Mouse (Mus musculus) mature B cell (primary cell): ENCODE measurements around the gene Filip1.
"Not testable (repeated sequence)": the region's sequence is repeated elsewhere in the genome, so short reads cannot be mapped to it uniquely, and the experiment has no call there.

ENCODE experiments used
- in situ Hi-C: fragments of 300-500 bp; cut with MboI; formaldehyde crosslinking; loops from 2 replicates; pipeline ENCODE4 v1.14.3; 2019

Filip1 gene

DNA sequence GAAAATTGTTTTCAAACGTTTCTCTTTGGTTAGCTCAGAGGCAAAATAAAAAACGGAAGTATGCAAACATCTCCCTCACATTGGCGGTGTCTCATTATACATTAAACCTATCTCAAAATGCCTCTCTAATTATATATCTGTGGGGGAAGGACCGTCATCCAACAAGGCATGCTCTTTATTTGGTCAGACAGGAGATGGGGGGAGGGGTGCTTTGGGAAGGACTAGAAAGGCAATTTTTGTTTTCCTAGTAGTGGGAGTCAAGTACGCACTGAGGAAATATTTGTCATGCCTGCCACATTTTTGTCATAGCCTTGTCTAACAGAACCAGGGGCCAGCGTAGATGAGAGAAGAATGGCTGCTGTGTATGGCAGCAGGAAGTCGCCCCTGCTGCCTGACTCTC lies at the start of gene Filip1:
Filip1 (minus strand) TSS at position 101 of the 400 bp plus-strand sequence.
- in situ Hi-C loops, result no loop called here

DNA sequence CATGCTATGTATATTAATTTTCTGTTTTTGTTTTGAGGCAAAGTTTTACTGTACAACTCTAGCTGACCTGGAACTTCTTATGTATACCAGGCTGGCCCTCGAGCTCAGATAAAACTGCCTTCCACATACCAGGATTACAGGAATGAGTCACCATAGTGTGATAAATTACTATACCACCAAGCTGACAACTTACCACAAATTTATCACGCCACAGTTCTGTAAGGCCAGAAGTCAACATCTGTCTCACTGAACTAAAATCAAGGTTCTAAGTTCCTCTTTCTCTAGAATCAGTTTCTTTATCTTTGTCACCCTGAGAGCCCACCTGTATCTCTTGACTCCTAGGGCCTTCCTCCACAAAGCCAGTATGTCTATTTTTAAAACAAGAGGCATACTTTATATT lies 45.0 kb upstream of the Filip1 start:
- in situ Hi-C loops, result no loop called here

DNA sequence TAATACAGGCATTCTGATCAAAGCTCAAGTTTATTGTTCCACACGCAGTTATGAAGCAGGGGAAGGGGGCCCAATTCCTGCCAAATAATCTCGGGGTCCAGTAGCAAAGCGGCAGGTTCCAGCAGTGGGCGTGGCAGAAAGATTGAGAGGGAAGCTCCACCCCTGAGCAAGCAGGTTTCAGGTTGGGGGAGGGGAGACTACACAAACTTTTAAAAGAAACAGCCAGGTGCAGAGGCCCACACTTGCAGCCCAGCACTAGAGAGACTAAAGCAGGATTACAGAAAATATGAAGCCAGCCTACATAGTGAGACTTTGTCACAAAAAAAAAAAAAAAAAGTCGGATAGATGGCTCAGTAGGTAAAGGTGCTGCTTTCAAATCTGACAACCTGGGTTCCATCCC lies 40.3 kb upstream of the Filip1 start:
- in situ Hi-C loops, result no loop called here

DNA sequence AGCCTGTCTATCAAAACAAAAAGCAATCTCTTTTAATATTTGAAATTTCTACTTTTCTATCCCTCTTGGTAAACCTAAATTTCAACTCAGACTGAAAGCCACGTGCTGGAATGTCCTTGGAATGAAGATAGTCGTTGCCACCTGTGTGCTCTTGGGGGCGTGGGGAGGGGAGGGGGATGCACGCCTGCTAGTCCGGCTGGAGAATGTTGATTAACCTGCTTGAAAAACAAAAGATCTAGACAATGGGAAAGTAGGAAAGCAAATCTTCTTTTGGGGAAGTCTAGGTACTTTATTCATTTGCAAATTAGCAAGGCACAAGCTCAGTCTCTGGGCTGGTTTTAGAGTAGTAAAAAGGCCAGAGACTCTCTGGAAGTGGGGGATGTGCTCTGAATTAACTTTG lies 36.6 kb upstream of the Filip1 start:
- in situ Hi-C loops, result not testable (repeated sequence)

DNA sequence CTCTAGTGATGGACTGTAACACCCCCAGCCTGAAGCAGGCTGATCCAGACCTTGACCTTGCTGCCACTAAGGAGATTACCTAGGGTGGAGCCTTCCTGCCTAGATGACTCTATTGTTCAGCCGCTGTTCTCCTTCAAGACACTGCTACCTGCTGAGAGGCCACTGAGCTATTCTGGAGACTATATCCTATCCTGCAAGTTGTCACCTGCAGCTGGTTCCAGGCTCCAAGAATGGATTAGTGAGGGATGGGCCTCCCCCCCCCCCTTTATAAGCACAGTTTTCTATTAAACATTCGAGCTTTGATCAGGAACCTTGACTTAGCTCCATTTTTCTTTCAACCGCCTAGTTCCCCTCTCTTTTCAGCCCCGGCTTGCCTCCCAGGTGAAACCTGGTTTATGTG lies 31.6 kb upstream of the Filip1 start:
- in situ Hi-C loops, result not testable (repeated sequence)

DNA sequence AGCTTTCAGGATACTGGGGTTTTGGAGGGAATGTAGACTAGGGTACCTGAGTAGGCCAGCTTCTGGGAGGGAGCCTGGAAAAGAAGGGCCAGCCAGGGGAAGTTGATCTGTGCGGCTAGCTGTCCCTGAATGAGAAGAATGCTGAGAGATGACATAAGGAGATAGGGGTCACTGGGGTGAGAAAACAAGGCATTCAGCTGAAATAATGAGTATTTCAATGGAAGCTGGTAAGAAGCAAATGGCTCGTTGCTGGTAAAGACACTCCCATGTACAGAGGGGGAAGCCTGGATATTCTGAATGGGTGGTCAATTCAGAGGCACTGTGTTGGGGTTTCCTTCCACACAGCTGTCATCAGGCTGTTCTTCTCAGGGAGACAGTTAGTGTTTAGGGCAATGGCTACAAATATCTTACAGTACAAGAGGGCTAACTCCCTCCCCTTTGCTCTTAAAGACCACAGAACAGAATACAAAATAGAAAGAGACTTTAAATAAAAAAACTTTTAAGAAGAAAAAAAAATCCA lies 26.7 kb upstream of the Filip1 start:
- in situ Hi-C loops, result no loop called here

DNA sequence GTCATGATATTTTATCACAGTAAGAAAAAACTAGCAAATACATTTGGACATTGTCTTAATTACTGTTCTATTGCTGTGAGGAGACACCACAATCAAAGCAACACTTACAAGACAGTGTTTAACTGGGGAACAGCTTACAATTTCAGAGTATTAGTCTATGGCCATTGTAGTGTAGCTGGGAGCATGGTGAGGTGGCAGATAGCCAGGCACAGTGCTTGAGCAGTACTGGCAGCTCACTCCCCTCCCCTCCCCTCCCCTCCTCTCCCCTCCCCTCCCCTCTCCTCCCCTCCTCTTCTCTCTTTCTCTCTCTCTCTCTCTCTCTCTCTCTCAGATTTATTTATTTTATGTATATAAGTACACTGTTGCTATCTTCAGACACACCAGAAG lies 25.3 kb upstream of the Filip1 start:
- in situ Hi-C loops, result no loop called here

DNA sequence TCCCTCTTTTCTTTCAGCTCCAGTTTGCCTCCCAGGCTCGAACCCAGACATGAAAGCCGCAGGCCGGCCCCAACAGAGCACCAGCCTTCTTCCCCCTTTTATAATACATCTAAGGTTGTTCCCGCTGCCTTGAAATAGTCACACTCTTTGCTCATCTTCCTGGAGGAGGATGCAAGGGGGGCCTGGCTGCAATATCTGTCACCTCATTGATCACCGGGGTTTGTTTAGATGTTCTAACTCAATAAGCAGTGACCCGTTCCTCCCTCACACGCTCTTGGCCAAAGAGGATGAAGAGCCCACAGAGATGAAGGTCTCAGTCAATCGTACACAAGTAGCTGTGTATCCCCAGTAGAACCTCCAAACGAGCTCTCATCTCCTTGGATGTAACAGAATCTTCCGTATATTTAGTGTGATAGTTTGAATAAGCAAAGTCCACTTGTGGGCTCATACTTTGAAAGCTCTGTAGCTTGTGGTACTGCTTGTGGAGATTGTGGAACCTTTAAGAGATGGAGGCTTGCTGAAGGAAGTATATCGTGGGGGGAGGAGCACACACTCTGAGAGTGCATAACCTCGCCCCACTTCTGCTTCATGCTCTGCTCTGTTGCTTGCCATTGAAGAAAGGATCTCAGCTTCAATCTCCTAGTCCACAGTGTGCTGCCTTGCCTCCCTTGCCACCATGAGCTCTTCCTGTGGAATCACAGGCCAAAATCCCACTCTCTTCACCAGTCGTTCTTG lies 24.8 kb upstream of the Filip1 start:
- in situ Hi-C loops, result no loop called here

DNA sequence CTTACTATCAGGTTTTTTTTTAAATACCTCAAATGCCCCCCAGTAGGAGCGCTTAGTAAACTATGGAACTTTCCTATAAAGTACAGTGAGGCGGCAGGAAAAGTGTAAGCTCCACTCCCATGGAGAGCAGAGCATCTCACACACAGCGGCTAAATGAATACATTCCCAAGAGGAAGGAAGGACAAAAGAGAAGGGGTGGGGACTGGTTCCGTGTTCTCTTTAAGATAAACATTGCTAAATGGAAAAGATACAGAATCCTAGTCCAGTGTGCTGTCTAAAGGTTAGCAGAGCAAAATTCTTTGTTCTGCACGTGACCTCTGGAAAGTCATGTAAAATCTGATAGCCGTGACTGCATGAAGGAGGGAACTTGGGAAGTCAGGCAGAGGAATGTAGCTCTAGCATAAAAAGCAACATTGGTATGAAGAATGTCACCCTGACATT lies 13.9 kb upstream of the Filip1 start:
- in situ Hi-C loops, result no loop called here

DNA sequence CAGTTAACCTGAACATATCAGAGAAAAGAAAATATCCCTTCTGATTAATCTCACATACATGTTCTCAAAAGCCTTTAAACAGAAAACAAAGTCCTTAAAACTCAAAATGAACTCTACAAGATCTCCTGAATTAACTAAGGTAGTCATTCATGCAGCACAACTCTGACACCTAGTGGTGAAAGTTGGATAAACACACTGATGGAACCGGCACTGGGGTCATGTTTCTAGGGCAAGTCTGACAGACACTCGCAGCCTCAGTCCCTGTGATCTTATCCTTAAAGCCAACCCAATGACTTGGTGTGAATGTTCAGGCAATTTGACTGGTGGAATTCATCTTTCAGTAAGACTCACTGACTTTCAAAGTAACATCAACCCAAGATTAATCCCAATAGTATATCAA lies 13.4 kb upstream of the Filip1 start:
- in situ Hi-C loops, result no loop called here

DNA sequence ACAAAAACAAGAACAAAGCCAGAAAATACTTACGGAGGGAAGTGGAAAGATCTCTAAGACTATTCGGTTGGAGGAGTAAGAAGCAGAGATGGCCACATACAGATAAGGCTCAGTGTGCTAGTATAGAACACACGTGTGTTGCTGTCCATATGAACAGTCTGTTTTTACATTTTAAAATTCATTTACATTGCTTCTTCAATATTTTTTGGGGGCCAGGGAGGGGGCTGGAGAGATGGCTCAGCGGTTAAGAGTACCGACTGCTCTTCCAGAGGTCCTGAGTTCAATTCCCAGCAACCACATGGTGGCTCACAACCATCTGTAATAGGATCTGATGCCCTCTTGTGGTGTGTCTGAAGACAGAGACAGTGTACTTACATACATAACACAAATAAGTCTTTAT lies 12.7 kb upstream of the Filip1 start:
- in situ Hi-C loops, result not testable (repeated sequence)

DNA sequence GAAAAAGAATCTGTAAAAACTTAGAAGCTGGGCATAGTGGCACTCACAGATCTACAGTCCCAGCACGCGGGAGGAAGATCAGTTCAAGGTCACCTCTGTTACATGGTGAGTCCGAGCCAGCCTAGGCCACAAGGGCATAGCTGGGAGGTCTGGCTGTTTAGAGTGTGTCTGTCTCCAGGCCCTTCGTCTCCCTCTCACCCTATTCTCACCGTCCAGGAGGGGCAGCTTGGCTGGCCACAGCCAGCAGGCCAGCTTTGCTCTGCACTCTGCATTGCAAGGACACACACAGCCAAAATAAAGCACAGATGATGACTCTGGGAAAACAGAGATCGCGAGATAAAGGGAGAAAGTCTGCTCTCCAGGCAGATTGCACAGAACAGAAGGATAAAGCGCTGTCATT lies 10.2 kb upstream of the Filip1 start:
- in situ Hi-C loops, result no loop called here

DNA sequence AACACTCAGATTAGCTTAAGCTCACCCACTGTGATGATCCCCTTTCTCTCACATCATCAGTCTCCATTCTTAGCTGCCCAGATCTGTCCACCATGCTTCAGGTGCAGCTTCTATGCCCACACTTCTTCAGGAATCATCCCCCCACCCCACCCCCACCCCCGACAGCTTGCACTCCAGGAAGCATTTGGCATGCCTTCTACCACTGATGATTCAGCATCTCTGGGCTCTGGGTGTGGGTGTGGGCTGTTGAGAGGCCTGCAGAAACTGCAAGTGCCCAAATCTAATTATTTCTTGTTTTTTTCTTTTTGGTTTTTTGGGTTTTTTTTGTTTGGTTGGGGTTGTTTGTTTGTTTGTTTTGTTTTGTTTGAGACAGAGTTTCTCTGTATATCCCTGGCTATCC lies 9.0 kb upstream of the Filip1 start:
- in situ Hi-C loops, result no loop called here

DNA sequence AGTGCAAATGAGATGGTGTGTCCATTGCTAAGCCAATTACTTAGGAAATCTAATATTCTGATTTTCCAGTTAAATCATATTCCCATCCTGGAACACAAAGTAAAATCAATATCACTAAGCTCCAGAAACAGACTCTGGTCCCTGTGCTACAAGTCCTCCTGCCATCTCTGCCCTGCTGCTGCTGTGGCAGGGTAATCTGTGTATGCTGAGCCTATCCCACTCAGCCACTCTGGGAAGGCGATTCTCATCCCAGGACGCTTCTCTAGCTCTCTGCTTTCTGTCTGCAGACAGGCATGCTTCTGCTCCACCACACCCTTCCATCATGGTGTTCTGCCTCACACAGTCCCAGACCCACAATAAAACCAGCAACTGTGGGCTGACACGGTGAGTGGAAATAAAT lies 7.8 kb upstream of the Filip1 start:
- in situ Hi-C loops, result no loop called here

DNA sequence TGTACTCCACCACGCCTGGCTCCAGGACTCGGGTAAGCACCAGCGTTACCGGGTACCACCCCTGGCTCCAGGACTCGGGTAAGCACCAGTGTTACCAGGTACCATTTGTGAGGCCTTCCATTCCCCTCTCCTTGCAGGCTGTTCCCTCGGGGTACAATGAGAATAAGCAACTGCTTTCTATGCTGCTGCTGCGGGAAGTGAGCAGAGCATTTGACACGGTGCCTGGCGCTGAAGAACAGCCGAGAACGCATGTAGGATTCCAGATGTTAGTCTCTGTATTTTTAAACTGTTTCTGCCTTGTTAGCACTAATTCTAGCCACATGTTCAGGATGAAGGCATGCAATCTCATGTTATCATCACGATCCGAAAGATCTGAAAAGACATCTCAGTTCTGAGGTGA lies 635 bp downstream of the Filip1 start:
- in situ Hi-C loops, result no loop called here

DNA sequence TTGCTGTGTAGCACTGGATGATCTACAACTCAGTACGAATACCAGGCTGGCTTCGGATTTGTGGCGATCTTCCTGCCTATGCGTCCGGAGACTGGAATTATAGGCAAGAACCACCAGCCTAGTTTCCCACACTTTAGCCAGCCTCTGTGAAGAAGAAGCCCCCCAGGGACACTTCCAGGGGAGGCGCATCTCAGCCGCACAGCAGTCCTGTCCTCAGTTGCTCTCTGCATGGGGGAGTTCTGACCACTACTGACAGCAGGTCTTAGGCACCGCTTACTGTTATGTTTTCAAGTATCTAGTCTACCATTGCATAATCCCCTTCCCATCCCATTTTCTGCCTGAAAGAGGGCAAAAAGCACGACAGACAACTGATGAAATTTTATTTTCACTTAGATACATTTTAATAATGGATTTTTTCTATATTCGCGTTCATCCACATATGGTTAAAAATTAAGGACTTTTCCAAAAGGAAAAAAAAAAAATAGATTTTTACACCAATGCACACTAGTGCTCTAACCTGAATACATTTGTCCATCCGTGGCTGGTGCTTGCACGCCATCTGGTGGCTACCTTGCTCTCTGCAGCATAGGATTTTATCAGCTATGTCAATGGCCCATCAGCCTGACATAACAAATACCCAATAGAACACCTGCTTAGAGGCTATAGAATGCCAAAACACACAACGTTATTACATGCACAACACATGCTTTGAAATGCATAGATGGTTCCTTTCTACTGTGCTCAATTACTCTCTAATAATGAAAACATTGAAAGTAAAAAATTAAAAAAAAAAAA lies 10.1 kb downstream of the Filip1 start:
- in situ Hi-C loops, result no loop called here

DNA sequence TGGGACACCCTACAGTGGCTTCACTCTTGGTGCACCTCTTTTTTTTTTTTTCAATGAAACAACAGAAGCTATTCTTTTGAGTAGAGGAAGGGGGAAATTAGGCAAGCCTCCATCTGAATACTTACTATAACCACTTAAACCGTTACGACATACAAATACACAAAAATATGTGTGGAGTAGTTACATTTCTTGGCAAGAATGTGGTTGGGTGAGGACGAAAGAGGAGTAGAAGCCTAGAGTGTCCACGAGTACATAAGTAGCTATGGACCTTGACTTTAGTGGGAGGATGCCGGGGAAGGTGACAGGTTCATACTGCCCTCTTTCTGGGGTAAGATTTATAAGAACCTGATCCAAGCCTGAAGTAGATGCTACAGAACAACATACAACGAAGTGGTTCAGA lies 15.4 kb downstream of the Filip1 start:
- in situ Hi-C loops, result loop anchor here (25.0 kb wide), 1 partner anchor 185 kb away; no protein-coding TSS in a partner anchor

DNA sequence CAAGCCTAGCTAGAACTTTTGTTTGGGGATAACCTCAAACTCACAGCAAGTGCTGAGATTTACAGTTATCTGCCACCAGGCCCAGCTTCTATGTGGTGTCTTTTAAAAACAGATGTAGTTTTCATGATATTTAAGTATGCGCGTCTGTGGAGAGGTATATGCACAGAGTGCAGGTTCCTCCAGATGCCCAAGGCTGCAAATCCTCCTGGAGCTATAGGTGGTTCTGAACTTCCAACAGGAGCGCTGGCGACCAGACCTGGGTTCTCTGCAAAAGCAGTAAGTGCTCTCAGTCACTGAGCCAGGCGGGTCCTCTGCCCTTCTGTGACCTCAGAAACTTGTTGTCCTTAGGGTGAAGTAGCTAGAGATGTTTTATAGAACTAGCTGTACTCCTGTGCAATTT lies 18.4 kb downstream of the Filip1 start:
- in situ Hi-C loops, result loop anchor here (25.0 kb wide), 1 partner anchor 182 kb away; no protein-coding TSS in a partner anchor

DNA sequence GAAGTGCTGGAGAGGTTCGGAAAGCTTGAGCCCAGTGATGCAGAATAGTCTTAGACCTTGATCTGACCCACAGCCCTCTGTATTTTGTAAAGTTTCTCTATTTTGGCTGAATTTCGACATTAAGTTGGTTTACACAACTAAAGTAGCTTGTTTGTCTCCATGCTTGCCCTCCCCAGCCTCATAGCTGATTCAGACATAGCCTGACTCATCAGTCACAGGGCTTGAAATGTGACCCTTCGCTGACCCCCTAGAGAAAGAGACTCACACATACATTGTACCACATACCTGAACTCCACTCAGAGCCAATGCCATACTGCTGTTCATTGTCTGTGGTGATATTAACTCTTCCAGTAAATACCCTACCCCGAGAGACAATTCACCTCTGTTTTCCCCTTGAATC lies 19.6 kb downstream of the Filip1 start:
- in situ Hi-C loops, result loop anchor here (25.0 kb wide), 1 partner anchor 181 kb away; no protein-coding TSS in a partner anchor

DNA sequence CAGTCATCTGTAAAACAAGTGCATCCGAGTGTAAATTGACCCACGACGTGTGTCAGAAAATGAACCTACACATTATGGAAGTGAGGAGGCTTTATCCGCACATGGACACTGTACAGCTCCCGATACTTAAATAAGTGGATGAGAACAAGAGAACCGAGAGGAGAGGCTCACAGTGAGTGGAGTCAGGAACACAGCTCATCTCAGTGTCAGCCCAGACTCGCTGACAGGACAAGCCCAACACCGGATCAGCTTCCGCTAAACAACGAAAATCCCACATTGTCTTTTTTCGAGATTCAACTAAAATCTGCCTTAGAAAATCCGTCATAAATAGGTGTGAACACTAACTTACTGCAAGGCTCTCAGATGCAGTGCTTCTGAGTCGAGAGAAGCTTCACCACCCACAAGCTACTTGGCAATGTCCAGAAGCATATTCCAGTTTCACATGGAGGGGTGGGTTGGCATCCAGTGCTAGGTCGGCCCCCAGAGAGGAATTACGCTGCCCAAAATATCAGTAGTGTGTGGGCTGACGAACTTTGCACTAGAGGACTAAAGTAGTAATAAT lies 22.1 kb downstream of the Filip1 start:
- in situ Hi-C loops, result loop anchor here (25.0 kb wide), 1 partner anchor 178 kb away; no protein-coding TSS in a partner anchor

DNA sequence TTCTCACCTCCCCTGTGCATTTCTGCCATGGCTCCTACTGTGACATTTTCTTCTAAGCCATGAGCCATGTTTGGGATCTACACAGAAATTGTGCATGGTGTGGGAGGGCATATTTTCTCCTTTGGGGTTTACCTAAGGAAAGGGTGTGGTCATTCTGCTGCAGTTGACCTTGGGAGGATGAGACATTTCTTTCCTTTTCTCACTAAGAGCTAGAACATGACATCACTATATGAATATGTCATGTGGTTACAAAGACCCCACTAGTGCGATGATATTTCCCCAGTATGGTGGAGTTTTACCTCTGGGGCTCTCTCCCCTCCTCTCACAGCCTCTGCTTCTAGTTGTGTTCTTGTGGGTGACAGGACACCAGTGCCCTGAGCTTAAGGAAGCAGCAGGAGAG lies 22.9 kb downstream of the Filip1 start:
- in situ Hi-C loops, result loop anchor here (25.0 kb wide), 1 partner anchor 177 kb away; no protein-coding TSS in a partner anchor

DNA sequence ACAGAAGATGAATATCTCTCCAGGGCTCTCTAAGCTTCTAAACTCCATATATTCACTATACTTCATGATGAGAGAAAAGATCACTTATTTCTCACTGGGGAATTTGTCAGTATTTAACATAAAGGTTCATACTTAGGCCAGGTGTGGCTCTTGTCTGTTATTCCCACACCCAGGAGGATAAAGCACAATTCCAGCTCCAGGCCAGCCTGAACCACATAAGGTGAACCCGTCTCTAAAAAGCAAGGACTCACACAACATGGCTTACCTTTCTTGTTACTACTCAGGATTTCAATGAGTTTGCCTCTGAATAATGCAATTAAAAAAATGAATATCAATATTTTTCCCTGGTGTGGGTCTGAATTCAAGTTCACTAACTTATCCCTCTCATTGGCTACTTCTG lies 23.6 kb downstream of the Filip1 start:
- in situ Hi-C loops, result loop anchor here (25.0 kb wide), 1 partner anchor 177 kb away; no protein-coding TSS in a partner anchor
